Mouse (Mus musculus): ENCODE results near the gene Msi2. TPM values are rescaled to one million over a fixed set of nuclear protein-coding genes. Genes with fewer than 3 reads are reported as not detected.

Msi2 gene
- polyA plus RNA-seq, 1 experiment: 18.3 TPM

DNA sequence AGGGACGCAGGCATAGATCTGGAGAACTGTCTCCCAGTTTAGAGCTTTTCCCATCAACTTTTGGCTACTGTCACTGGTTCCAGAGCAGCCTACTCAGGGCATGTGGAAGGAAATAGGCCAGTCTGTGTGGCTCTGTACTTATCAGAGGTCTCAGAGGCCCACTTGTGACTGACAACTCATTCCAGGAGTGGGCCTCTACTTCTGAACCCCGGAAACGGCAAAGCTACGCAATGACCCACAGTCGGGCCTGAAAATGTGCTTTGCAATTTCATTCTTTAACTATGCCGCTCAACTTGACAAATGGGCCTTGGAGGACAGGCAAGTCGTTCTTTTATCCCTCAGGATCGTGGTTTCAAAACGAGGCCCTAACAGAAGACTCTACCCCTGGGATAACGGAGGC lies 317.4 kb downstream of the Msi2 start:
- no peak for TF ChIP-seq GATA1 (IDR thresholded peaks at IDR 0.05; ENCODE audit: low read length)

GRCm38 (mm10) chr11:88400235-88400634 lies 318.1 kb downstream of the Msi2 start:
- no peak for TF ChIP-seq GATA1 (IDR thresholded peaks at IDR 0.05; ENCODE audit: low read length)

GRCm38 (mm10) chr11:88399431-88399830 lies 318.9 kb downstream of the Msi2 start:
- TF ChIP-seq GATA1 (IDR thresholded peaks at IDR 0.05; ENCODE audit: low read length): no peak

- TF ChIP-seq GATA1 (IDR thresholded peaks at IDR 0.05; ENCODE audit: low read length): no peak
Measured at GRCm38 (mm10) chr11:88399028-88399427, 319.3 kb downstream of the Msi2 start.

DNA sequence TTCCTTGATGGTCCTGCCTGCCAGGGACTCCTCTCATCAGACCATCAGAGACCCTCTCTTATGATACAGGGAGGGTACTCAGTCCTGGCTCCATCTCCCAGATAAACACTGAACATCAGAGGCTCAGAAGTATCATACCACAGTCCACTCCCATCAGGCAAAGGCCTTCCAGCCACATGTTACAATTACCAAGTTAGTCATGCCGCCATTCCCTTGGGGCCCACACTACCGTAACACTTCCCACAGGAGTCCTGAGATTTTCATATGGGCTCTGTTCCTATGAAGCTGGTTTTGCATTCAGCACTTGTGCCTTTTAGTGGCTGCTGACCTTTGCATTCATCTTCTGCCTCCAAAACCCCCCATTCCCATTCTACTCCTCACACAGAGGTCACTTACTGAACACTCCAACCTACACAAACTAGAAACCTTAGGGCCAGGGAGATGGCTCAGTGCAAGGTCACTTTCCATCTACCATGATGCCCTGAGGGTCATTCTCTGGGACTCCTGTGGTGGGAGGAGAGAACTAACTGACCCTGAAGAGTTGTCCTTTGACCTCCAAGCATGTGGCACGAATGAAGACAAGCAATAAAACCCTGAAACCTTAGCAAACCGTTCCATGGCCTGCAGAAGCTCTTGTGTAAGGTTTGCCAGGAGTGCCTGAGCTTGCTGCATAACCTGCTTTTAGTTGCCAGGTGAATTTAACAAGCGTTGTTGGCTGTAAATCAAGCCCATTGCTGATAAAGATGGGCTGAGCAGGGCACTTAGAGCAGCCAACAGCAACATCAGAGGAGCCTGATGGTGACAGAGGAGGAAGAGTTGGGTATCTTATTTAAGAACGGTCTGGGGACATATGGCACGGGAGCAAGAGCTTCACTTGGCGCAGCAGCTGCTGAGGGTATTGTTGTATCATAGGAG lies 323.0 kb downstream of the Msi2 start:
- no peak for TF ChIP-seq GATA1 (IDR thresholded peaks at IDR 0.05; ENCODE audit: low read length)

DNA sequence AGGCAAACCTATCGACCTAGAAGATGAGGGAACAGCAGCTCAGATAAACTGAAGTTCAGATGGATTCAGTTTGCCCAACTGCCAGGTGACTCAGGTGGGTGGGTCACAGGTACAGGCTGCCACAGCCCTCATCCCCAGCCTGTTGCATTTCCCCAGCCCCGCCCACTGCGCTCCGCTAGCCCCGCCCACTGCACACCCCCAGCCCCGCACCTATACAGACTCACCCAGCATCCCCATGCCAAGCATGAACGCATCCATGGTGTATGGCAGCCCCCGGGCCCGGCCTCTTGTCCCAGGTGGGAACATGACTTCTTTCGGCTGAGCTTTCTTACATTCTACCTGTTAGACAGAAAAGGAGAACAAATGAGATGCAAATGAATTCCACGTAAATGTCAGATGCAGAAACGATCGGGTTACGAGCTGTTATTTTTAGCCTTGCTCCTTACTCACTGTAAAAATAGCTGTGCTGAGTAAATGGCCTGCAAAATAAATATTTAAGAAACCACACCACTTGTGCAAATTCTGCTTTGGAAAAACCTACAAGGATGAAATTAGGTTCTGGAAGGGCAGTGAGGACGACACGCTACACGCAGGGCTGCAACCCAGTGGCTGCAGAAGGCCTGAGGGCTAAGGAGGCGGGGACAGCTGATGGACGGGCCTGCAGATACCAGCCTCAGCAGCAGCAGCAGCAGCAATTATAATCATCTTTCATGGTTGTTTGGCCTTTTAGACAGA lies 323.8 kb downstream of the Msi2 start:
- TF ChIP-seq GATA1 (IDR thresholded peaks at IDR 0.05; ENCODE audit: low read length): no peak

GRCm38 (mm10) chr11:88392715-88393114 lies 325.6 kb downstream of the Msi2 start:
- no peak for TF ChIP-seq GATA1 (IDR thresholded peaks at IDR 0.05; ENCODE audit: low read length)

DNA sequence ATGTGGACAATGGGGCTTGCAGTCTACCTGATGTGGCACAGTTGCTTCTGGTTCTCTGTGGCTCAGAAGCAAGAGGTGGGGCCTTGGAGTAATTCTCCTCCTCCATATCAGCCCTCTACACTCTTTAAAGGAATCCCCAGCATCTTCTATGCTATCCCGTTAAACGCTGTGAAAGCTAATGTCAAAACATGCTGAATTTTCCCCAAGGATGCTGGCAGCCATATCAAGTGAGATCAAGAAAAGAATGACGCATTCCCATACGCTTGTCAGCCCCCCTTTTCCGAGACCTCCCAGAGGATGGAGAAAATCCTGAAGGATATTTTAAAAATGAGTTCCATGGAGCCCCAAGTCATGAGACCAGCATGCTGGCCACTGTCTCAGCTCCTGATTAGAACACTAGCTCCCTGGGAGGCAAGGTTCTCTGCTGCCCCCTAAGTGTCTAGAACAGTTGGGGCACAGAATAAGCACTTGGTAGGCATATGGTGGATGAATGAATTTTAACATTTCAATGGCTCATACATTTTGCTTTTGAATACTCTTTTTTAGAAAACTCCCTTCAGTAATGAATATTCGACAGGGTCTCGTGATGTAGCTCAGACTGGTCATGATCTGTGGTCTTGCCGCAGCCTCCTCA lies 327.0 kb downstream of the Msi2 start:
- no peak for TF ChIP-seq GATA1 (IDR thresholded peaks at IDR 0.05; ENCODE audit: low read length)

DNA sequence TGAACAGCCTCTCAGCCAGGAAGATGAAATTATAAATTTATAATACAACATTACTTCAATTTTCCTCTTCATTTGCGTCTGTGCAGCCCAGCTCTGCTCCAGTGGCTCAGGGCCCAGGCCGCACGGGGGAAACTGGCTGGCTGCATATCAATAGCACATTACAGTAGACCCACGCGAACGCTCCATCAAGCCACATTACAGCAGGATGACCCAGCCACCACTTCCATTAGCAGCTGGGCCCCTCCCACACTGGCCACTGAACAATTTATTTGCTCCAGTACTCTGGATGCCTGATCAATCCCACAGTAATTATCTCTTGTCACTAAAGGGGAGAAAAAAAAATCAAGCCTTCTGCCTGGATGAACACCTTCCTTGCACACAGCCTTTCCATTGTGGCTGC lies 328.8 kb downstream of the Msi2 start:
- TF ChIP-seq GATA1 (IDR thresholded peaks at IDR 0.05; ENCODE audit: low read length): no peak

DNA sequence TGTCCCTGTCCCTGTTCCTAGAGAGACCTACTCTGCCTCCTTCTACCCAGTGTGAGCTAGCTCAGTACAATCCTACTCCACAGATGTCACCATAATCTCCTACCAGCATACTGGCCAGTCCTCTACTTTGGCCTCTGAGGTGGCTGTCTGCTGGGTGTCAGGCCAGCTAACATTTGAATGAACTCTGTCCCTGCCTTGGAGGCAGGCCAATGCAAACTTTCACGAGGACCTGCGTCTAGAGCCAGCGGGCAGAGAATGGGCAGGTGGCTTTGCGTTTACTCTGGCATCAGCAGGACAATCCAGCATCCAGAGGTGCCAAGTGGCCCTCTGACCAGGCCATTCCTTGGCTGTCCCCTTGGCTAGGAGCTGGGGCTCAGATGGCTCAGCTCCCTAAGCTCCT lies 331.4 kb downstream of the Msi2 start:
- TF ChIP-seq GATA1 (IDR thresholded peaks at IDR 0.05; ENCODE audit: low read length): no peak

DNA sequence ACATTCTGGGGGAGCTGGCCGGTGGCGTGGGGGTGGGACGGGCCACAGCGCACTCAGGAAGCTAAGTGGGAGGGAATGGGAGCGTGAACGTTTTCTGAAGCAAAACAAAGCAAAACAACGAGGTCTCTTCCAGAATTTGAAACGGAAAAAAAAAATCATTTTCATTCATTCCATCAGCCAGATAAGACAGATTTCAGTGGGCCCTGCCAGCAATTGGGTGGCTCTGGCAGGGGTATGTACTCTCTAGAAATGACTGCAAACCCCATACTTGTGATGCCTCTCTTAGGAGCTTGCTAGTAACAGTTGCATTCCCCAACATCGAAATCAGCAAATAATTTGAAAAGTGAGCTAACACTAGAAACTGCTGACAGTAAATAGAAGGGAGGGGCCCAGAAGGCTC lies 335.9 kb downstream of the Msi2 start:
- TF ChIP-seq GATA1 (IDR thresholded peaks at IDR 0.05; ENCODE audit: low read length): no peak

- TF ChIP-seq GATA1 (IDR thresholded peaks at IDR 0.05; ENCODE audit: low read length): no peak
Measured at GRCm38 (mm10) chr11:88381145-88381909, 337.0 kb downstream of the Msi2 start.

- TF ChIP-seq GATA1 (IDR thresholded peaks at IDR 0.05; ENCODE audit: low read length): no peak
Measured at GRCm38 (mm10) chr11:88379635-88380034, 338.7 kb downstream of the Msi2 start.

GRCm38 (mm10) chr11:88378686-88379339 lies 339.5 kb downstream of the Msi2 start:
- TF ChIP-seq GATA1 (IDR thresholded peaks at IDR 0.05; ENCODE audit: low read length): no peak

DNA sequence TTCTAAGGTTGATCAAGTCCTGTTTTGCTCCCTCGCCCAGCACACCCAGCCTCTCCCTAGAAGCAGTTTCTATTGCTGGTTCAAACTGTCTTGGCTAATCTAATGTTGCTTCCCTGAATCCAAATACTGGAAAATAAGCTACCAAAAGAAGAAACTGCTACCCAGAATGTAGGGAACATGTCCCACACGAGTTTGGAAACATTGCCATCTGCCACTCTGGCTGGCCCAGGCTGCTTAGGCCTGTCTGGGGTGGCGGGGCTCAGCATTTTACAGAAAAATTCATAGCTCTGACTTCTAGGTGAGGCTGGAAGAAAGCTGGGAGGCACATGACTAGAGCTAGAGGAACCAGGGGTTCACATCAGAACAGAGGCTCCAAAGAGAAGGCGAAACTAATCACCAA lies 345.7 kb downstream of the Msi2 start:
- TF ChIP-seq GATA1 (IDR thresholded peaks at IDR 0.05; ENCODE audit: low read length): no peak

Data from G1E-ER4 (cell line).